Comparison of ENCODE assay signal across 13 mouse cellular contexts in the genomic region with DNA sequence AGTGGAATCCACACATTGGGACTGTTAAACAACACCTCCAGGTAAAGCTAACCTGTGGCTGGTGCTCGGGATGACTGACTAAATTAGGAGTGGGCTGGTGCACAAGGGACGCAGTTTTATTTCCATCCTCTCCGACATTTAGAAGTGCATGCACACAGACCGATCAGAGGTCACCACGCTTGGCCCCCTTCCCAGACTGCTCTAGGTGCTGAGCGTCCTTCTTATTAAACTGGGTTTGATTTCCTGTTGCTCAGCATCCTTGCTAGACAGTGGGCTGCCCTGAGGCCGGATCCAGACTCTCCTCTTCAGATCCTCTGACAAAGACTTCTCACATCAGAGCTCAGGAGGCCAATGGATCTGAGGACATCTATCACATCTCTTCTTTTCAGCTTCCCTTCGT.
DNase-seq lines count a peak whose midpoint lies in the region; ATAC-seq and TF ChIP-seq lines count a peak whose summit lies in the region.
"Had no signal": no experiment of that assay in that cellular context is flagged by ENCODE, and none has a peak within 500 bp of the region (broad histone marks: within the 10 kb centered on the region; RNA-seq: fewer than 3 reads in every experiment).

No protein-coding gene starts in this region.

- WGBS in lung, adult 2 months = 25% methylated on average over 8 of the region's 8 CpGs
- 36% methylated on average over 8 of the region's 8 CpGs for WGBS in embryonic facial prominence, embryonic 14.5 days

- TF ChIP-seq POLR2A in lung, adult 2 months (IDR thresholded peaks at IDR 0.05; ENCODE audit: borderline replicate concordance, extremely low read depth, low read depth, low read length) = no peak

- no peak overlapping the region for H3K27ac ChIP-seq in embryonic facial prominence, embryonic 14.5 days (replicated peaks; ENCODE audit: low read depth, low read length)
- H3K27ac ChIP-seq: liver, embryonic 14.5 days; neural tube, embryonic 13.5 days had no signal

- ATAC-seq in embryonic facial prominence, embryonic 14.5 days (ENCODE audit: low read depth) = no peak
- ATAC-seq: forebrain, embryonic 14.5 days had no signal

- H3K27me3 ChIP-seq in embryonic facial prominence, embryonic 14.5 days (replicated peaks; ENCODE audit: control insufficient read depth, insufficient read depth, low read length) = no peaks in the 10 kb centered on the region
- H3K27me3 ChIP-seq: neural tube, embryonic 13.5 days had no signal

- H3K36me3 ChIP-seq in embryonic facial prominence, embryonic 14.5 days (ENCODE audit: control insufficient read depth, insufficient read depth, low read length) = no peaks in the 10 kb centered on the region
- H3K36me3 ChIP-seq: neural tube, embryonic 13.5 days had no signal

- no peaks in the 10 kb centered on the region for H3K9me3 ChIP-seq in embryonic facial prominence, embryonic 14.5 days (ENCODE audit: control insufficient read depth, low read length)
- H3K9me3 ChIP-seq: neural tube, embryonic 13.5 days had no signal

- no peak for TF ChIP-seq CTCF in lung, adult 2 months (IDR thresholded peaks at IDR 0.05; ENCODE audit: insufficient read depth, low read length)

- no peak overlapping the region for H3K4me2 ChIP-seq in embryonic facial prominence, embryonic 14.5 days (ENCODE audit: low read depth, low read length)
- H3K4me2 ChIP-seq: heart, embryonic 11.5 days; neural tube, embryonic 13.5 days had no signal

- H3K4me1 ChIP-seq in lung, adult 2 months (ENCODE audit: control insufficient read depth, insufficient read depth, low read length) = no peaks in the 10 kb centered on the region
- peaks cover 3% of the 10 kb centered on the region; the same call in 1 of the 2 replicates for H3K4me1 ChIP-seq in embryonic facial prominence, embryonic 14.5 days (ENCODE audit: control insufficient read depth, insufficient read depth, low read length)

- no peak overlapping the region for H3K4me3 ChIP-seq in lung, adult 2 months (replicated peaks; ENCODE audit: extremely low read depth, low read depth, low read length)
- H3K4me3 ChIP-seq in embryonic facial prominence, embryonic 14.5 days (ENCODE audit: low read depth, low read length) = no peak overlapping the region
- H3K4me3 ChIP-seq: neural tube, embryonic 13.5 days had no signal

- no peak overlapping the region for H3K9ac ChIP-seq in embryonic facial prominence, embryonic 14.5 days (ENCODE audit: low read depth, low read length)
- H3K9ac ChIP-seq: liver, embryonic 14.5 days; neural tube, embryonic 13.5 days had no signal

- peak; percentile 2 for DNase-seq in gastrocnemius, adult 18-20 months (ENCODE audit: low spot score)
- no peak for DNase-seq in gastrocnemius, postnatal 36 days
- DNase-seq in lung, postnatal 10 days = peak; percentile 16
- DNase-seq in lung, adult 2 months = no peak
- DNase-seq in embryonic facial prominence, embryonic 14.5 days (ENCODE audit: low spot score) = peak; percentile 12
- peak; percentile 50 to 79 for DNase-seq in kidney, postnatal 36 days
- no peak for DNase-seq in retina, postnatal 1 day
- DNase-seq in urinary bladder, postnatal 4 days (ENCODE audit: low spot score in 2 of 2) = no peak
- DNase-seq: cerebellum, adult 8-10 months had no signal

- intact Hi-C loops in gastrocnemius, postnatal 36 days (cut with DNase I) = no loop called here

Comparison
In these comparisons a context has a peak if more than half of its experiments do, and no peak if none do; other contexts are left out.
1. DNase-seq: peak in gastrocnemius, adult 18-20 months (single experiment), lung, postnatal 10 days (single experiment), embryonic facial prominence, embryonic 14.5 days (single experiment) and kidney, postnatal 36 days (2 of 2); none in gastrocnemius, postnatal 36 days (0 of 2), lung, adult 2 months (single experiment), retina, postnatal 1 day (single experiment) and urinary bladder, postnatal 4 days (0 of 2).